Mouse (Mus musculus): ENCODE measurements at regions not wholly inside any gene's neighbourhood (a gene's known extent, or its start where the extent isn't known, plus 50 kb on each side); places are given as distances from the start of the nearest gene placed in this dataset.

DNA sequence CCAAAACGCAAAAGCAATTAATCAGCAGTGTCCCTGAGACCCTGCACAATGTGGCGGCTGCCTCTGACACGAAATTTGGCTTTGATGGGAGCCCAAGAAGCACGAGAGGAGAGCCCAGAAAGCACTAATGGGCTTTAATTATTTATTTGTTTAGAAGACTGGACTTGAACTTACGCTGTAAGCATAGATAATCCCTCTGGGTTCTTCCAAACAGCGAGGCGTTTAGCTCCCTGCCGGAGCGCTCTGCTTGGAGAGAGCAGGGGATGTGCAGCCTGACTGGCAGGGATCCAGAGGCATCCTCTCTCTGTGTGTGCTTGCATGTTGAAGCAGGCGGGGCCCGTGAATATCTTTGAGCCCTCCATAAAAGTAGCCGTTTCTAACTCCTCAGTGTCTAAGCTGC is 153.3 kb upstream of the 3110018I06Rik start:
- no peak for TF ChIP-seq GATA4 (IDR thresholded peaks at IDR 0.05; ENCODE audit: insufficient replicate concordance, low read length)

DNA sequence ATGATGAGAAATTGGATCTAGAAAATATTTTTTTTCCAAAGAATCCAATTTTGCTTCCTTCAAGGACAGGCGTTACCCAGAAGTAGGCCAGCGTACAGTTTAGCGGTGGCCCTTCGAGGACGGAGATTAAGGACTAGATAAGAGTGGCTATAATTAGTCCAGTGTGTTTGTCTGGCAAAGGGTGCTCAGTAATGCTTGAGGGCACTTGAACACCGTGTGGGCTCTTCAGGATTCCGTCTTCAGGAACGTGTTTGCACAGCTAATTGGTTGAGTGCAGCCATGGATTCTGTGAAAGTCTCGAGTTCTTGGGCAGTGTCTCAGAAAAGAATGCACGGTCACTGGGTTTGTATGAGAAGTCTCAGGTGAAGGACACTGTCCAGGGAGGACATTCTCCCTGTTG is 149.7 kb upstream of the 3110018I06Rik start:
- no peak for TF ChIP-seq GATA4 (IDR thresholded peaks at IDR 0.05; ENCODE audit: insufficient replicate concordance, low read length)

DNA sequence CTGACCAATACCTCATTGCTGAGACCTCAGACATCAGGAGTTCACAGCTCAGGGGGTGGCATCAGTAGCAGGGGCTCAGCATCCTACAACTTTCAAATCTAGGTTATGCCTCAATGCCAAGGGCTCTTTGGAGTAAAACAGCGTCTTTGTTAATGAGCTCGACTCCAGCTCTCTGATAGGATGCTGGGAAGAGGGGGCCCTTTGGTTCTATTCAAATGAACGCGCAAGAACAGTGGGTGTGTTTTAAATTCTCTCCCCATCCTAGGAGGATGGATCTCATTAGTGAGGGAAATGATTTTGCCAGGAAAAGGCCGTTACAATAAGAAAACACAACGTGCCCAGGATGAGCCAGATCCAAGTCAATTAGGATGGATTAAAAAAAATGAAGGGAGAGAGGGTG is 132.2 kb upstream of the 3110018I06Rik start:
- TF ChIP-seq GATA4 (IDR thresholded peaks at IDR 0.05; ENCODE audit: insufficient replicate concordance, low read length): no peak

DNA sequence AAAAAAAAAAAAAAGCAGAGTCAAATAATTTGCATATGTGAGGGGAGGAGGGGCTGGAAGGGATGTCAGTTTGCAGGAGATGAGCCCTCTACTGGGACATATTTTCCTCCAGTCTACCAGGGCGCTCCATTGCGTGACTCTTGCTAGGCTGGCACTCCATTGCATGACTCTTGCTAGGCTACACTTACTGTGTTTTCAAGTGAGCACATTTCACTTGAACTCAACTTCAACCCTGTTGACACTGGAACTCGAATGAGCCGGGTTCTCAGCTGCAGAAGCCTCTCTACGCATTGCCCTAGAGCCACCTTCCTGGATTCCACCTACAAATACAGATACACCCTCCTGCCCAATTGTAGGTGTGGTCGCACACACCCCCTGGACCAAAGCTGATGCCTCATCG is 131.5 kb upstream of the 3110018I06Rik start:
- TF ChIP-seq GATA4 (IDR thresholded peaks at IDR 0.05; ENCODE audit: insufficient replicate concordance, low read length): no peak

DNA sequence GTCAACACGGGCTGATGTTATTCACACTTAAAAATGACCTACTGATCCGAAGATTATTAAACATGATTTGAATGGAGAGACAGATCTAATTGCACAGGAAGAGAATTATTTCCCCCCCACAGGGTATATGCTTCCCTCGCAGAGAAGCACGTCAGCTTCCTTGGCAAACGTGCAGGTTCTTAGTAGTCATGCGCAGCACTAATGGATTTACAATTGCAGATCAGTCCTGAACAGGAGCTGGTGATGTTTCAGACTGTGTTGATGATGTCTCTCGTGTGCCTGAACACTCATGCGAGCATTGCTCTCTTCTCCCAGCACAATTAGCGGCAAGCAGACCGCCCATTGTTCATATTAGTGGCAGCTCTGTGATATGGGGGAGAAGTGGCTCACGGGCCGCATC is 127.9 kb upstream of the 3110018I06Rik start:
- no peak for TF ChIP-seq GATA4 (IDR thresholded peaks at IDR 0.05; ENCODE audit: insufficient replicate concordance, low read length)

DNA sequence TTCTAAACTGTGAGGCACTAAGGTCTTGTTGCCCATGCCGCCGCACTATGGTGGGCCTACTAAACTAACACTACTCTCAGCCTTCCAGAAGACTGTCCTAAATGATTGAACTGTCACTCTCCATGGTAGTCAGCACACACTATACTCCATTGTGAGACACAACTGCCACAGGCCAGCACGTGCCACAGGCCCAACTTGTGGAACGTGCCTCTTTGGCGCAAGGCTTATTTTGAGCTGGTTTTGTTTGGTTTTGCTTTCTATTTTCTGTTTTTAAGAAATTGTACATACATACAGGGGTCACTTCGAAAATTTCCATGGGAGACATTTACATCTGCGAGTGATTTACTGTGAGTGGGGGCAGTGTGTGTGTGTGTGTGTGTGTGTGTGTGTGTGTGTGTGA is 126.8 kb upstream of the 3110018I06Rik start:
- no peak for TF ChIP-seq GATA4 (IDR thresholded peaks at IDR 0.05; ENCODE audit: insufficient replicate concordance, low read length)

DNA sequence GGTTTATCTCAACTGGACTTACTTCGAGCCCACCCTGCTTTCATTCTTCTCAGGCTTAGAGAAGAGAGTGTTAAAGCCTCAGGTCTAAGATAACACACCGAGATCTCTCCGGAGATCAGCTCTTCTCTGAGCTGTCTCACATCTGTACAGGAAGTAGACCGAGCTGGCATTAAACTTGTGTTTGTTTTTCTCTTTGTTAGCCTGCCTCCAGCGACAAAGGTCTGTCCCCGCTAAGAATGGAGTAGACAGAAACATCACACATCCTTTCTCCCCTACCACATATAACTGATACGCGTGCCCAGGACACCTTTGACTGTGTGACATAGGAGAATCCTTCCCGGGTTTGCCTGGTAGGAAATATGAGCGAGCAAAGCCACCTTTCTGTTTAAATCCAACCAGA is 126.3 kb upstream of the 3110018I06Rik start:
- TF ChIP-seq GATA4 (IDR thresholded peaks at IDR 0.05; ENCODE audit: insufficient replicate concordance, low read length): no peak

DNA sequence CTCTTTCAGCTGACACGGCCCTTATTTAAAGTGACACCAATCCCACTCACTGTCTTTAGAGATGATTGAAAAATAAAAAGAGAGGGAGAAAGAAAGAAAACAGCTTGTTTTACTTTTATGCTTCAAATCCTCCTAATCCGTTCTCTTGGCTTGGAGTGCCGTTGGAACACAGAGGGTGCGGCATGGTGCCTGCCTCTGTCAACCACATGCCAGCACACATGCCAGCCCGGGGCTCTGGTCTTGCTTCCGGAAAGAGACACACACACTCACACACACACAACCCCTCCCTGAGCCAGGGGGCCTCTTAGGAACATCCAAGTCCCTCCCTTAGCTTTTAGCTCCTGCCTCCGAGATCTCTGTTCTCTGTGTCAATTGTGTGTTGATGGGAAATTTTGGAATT is 116.2 kb upstream of the 3110018I06Rik start:
- TF ChIP-seq GATA4 (IDR thresholded peaks at IDR 0.05; ENCODE audit: insufficient replicate concordance, low read length): no peak

DNA sequence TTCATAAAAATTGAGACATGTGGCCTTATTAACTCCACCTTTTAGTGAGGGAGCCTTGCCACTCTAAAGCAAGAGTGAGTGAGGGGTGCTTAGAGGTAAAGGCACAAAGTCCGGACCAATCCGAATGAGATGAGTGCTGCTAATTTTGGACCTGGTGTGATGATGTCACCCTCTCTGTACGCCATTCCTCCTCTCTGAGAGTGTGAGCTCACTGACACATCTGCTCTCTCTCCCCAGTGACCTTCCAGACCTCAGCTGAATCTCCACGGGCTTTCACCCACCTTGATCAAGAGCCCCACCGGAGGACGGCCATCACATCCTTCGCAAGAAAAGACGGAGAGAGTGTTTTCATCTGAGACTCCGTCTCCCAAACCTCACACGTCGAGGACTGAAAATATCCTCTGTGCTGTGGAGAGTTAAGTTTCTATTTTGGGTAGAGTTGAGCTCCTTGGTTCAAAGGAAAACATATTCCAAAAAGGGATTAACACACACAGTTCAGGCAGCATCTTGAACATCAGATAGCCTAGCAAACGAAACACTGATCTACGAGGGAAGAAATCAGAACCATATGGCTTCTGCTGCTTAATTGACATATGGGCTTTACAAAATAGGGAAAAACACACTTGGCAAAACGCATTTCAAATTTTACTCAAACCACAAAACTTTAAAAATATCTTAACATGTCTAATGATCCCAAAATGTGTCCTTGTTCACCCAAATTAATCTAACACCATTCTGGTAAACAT is 96.2 kb upstream of the 3110018I06Rik start:
- TF ChIP-seq GATA4 (IDR thresholded peaks at IDR 0.05; ENCODE audit: insufficient replicate concordance, low read length): no peak

DNA sequence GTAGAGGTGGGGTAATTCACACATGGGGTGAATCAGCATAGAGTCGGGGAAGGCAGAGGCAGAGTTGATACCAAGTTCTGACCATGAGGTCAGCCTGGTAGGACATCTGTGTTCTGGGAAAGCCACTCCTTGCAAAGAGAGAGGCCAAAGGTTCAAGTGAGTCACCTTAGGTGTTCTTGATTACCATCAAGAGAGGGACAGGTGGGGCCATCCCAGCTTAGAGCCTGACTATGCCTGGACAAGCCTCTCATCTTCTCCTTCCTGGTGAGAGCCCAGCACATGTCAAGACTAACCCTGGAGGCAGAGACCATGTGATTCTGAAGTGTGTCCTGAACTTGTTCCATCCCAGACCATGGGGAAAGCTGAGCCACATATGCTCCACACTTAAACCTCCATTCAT is 94.0 kb upstream of the 3110018I06Rik start:
- TF ChIP-seq GATA4 (IDR thresholded peaks at IDR 0.05; ENCODE audit: insufficient replicate concordance, low read length): no peak

DNA sequence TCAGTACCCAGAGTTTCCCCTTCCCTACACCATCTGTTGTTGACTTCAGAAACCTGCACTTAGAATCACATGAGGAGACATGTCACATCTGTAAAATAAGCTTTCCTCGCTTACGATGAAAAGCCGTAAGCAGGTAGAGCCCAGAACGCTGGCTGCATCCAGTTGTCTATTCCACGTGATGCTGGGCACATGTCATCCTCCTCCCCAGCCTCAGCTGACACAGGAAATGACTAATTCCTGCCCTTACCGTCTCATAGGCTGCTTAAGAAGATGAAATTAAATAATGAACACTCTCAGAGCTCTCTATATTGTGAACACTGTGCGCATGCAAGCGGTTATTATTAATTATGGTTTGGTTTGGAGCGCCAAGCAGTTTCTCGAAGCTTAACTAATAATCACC is 83.6 kb upstream of the 3110018I06Rik start:
- TF ChIP-seq GATA4 (IDR thresholded peaks at IDR 0.05; ENCODE audit: insufficient replicate concordance, low read length): no peak

DNA sequence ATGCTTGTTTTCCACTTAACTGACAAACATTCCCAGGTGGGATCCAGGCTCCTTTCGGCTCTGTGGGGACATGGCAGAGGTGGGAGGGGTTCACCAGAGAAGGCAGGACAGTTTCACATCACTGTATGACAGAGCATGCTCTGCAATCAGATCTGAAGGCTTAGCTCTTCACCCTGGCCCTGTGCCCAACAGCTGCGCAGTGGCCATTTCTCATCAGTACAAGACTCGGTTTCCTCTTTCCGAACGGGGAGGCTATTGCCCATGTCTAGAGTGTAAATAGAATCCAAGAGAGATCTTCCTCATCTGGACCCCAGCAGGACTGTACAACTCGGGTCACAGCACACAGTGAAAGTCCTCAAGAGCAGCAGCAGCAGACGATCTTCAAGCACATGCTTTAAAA is 64.5 kb upstream of the 3110018I06Rik start:
- TF ChIP-seq GATA4 (IDR thresholded peaks at IDR 0.05; ENCODE audit: insufficient replicate concordance, low read length): no peak

DNA sequence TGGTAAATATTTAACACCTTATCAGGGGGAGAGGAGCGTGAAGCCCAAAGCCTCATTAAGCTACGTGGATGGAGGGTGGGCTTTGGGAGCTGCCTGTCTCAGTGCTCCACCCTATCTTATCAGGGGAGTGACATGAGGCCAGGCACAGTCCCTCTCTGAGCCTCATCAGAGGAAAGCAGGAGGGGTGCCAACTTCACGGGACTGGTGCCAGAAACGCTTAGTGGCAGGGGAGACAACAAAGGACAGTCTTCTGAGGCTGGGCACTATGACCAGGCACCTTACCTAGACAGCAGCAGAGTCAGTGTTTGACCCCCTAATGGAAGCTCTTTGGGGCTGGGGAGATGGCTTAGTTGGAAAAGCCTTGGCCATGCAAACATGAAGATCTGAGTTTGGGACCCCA is 49.9 kb upstream of the 3110018I06Rik start:
- TF ChIP-seq GATA4 (IDR thresholded peaks at IDR 0.05; ENCODE audit: insufficient replicate concordance, low read length): no peak

All from liver, adult (tissue).